Mouse (Mus musculus): Measurements from ENCODE around the gene Ovca2.

The Ovca2 gene

GRCm38 (mm10) chr11:75169405-75170080 is 9.1 kb downstream of the Ovca2 start, which contains the start of gene Hic1:
TSS of gene Hic1 (minus strand) at chr11:75169519.
- DNase-seq (ENCODE audit: low spot score): no peak

DNA sequence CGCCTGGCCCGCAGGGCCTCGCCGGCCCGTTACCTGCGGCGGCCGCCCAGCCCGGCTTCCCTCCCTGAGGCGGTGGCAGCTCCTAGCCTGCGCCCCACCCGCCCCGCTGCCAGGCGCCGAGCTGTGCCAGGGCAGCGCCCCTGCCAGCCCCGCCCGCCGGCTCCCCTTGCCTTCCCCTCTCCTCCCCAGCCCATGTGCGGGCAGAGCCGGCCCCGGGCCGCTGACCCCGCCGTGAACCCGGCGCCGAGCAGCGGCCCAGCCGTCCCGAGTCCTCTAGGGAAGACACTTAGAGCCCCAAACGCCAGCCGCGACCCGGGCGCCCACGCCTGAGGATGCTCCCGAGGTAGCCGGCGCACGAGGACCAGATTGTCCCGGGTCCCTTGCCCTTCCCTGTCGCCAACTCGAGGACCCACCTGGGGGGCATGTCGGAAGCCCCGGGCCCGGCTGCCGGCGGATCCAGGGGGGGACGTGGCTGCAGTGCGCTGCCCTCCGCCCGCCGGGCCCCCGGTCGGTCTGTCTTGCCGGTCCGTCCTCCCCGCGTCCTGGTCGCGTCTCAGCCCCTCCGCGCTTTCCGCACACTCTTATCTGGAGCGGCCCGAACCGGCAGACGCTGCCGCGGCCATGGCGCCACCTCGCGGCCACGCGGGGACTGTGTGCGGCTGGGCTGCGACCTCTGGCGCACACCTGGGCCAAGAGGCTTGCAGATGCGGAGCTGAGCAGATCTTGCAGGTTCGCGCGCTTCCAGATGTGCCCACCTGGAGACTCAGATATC is 9.9 kb downstream of the Ovca2 start:
- peak; percentile 65 for DNase-seq (ENCODE audit: low spot score)

- DNase-seq (ENCODE audit: low spot score): no peak
These were observed 10.7 kb downstream of the Ovca2 start for GRCm38 (mm10) chr11:75167643-75168589.

DNA sequence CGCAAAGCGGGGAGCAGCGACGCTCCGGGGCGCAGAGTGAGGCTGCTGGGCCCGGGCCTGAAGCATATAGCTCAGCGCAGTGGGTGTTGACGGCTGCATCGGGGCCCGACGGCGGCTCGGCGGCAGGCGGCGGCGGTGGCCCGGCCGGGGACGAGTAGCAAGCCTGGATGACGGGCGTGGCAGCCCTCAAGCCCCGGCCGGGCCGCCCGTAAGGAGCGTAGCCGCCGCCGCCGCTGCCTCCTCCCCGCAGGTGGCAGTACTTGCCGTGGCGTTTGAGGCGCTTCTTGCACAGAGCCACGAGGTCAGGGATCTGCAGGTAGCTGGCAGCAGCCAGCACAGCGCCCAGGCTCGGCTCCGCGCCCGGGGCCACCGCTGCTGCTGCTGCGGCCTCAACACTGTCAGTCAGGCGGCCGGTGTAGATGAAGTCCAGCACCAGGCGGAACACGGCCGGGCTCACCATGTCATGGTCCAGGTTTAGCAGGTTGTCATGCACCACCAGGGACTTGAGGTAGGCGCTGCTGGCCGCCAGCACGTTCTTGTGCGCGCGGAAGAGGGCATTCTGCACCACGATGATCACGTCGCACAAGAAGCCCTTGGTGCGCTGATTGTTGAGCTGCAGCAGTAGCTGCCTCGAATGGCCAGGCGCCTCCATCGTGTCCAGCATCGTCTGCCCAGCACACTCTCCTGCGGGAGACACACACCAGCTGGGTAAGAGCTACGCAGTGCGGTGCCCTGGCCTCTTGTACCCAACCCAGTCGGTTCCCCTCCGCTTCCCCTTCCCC is 11.6 kb downstream of the Ovca2 start:
- no peak for DNase-seq (ENCODE audit: low spot score)

DNA sequence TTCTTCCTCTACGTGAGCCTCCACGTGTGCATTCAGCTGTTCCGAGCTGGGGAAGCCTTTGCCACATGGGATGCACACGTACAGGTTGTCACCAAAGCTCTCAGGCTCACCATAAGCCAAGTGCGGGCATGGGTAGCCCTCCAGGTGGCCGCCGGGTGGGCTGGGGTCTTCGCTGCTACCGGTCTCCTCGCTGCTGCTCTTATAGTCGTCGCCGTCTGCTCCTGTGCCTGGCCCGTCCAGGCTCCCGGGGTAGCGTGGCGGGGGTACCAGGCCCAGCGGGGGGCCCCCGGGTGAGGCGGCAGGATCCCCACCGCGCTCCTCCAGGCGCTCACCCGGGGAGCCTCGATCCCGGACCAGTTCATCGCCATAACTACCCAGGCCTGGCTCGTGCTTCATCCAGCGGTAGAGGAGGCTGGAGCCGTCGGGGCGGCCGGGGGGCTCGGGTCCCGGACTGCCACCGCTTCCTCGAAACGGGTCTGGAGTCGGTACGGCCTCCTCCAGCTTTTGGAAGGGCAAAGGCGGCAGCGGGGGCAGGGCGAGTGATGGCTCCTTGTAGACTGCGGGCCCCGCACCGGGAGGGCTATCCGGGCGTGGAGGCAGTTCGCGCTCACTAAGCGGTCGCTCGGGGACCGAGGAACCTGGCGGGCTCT is 12.3 kb downstream of the Ovca2 start:
- no peak for DNase-seq (ENCODE audit: low spot score)

DNA sequence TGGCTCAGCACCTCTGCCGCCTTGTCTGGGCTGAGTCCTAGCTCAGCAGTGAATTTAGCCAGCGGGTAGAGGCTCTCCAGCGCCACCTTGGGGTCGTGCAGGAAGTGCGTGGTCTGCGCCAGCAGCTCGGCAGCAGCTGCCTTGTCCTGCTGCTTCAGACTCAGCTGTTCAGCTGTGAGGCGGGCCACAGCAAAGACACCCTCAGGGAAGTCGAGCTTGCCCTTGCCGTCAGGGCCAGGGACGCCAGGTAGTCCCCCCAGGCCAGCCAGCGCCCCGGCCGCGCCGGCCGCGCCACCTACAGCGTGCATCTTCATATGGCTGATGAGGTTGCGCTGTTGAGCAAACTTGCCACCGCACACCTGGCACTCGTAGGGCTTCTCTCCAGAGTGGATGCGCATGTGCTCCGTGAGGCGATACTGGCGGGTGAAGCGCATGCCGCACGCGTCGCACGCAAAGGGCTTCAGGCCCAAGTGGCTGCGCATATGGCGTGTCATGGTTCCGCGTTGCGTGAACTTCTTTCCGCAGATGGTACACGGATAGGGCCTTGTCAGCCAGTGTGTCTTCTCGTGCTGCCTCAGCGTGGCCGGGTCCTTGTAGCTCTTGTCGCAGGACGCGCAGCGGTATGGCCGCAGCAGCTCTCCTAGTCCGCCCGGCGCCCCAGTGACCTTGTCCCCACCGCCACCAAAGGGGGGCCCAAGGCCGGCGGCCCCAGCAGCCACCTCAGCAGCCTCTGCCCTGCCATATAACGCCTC is 13.0 kb downstream of the Ovca2 start:
- DNase-seq (ENCODE audit: low spot score): no peak

DNA sequence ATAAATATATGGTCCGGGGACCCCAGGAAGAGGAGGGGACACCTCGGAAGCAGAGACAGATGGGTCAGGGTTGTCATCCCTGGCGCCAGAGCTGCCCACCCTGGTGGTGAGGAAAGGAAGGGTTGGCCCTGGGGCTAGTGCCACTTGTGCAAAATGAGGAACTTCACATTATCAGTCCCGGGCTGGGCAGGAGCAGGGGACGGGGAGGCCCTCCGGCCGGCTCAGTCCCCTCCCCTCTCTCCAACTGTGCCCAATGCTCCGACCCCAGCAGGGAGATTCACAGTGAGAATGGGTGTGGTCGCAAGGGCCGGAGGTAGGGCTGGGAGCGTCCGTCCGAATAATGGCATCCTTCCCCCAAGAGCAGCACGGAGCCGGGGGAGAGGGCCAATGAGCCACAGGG is 13.9 kb downstream of the Ovca2 start:
- no peak for DNase-seq (ENCODE audit: low spot score)

- no peak for DNase-seq (ENCODE audit: low spot score)
These were observed 14.6 kb downstream of the Ovca2 start for GRCm38 (mm10) chr11:75164051-75164450.

DNA sequence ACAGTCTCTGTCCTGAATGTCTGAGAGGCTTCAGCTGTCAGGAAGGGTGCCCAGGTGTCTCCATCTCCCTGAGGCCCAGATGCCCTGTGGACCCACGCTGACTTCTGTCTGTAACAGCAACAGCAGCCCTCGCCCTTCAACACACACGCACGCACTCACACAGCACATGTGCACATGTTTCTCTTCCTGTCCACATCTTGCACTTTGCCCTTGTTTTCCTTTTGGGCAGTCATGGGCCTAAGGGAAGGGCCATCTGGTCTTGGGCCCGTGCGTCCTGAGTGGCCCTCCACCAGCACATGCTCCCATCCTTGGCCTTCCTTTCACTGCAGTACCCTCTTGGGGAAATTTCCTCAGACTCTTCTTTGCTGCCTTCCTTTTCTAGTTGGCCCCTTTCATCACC is 15.3 kb downstream of the Ovca2 start:
- no peak for DNase-seq (ENCODE audit: low spot score)

DNA sequence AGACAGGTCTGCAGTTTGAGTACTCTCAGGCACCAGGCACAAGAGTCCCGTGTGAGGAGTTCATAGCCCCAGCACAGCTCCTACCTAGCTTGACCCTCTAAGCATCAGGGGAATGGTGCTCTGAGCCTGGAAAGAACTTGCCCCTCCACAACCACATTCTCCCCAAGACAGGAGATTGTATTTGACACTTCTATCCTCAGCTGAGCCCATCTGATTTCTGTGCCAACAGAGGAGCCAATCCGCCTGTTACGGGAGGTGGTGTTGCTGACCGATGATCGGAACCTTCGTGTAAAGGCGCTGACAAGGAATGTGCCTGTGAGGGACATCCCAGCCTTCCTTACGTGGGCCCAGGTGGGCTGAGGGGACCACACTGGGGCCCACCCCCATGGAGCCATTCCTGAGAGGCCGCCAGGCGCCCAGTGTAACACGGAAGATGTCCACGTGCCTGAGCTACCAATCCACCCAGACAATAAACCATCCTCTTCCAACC is 16.0 kb downstream of the Ovca2 start:
- DNase-seq (ENCODE audit: low spot score): no peak

DNA sequence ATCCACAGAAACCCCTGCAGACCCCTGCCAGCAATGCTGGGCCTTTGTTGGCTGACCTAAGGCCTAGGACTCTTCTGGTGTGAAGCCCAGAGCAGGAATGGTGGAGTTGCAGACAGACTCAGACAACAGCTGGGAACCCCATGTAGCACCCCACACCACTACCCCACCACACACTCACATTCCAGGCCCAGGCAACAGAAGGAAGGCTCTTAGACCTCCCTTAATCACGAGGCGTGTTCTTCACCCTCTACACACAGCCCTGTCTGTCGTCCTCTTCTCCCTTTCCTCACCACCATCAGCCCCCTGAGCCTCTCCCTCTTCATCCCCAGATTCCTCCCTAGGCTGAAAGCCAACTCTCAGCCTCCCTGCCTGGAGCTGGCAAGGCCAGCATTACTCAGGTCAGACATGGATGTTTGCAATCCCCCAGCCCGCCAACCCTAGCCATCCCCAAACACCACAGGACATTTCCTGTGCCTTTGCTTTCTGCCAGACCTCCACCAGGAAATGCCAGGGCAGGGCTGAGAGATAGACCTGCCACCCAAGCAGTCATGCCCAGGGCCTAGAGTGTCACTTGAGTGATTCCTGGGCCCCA is 17.1 kb downstream of the Ovca2 start:
- DNase-seq (ENCODE audit: low spot score): no peak

DNA sequence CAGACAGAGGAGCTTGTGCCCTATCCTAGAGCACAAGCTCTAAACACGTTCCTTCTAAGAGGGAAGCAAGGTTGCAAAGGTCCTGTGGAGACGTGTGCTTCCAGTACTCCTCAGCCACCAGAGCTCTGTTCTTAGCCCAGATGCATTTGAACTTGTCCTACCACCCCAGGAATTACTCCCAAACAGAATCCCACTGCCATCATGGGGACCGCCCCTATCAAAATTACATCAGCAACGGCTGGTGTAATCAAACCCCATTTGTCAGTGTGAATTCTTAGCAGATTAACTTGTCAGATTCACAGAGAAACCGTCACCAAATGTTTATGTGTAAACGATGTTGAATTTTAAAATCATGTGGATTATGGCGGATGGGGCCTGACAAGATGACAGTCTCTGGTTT is 17.7 kb downstream of the Ovca2 start:
- no peak for DNase-seq (ENCODE audit: low spot score)

GRCm38 (mm10) chr11:75159564-75159963 is 19.1 kb downstream of the Ovca2 start:
- no peak for DNase-seq (ENCODE audit: low spot score)

GRCm38 (mm10) chr11:75158432-75158831 is 20.2 kb downstream of the Ovca2 start:
- DNase-seq (ENCODE audit: low spot score): no peak

DNA sequence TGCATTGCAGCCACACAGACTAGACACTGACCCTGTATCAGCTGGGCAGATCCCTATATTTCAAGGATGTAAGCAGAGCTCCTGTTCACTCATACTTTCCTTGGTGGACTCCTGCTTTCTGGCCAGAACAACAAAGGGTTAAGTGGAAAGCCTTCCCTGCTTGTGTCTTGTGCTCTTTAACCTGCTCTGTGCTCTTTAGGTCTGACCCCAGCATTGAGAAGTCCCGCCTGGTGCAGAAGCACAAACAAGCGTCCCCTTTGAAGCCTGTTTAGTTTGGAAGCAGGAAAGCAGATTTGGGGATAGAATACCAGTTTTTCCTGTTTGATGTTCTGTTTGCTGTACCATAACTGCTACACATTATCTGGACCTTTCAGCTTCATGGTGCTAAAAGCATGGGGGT is 20.7 kb downstream of the Ovca2 start:
- DNase-seq (ENCODE audit: low spot score): no peak

DNA sequence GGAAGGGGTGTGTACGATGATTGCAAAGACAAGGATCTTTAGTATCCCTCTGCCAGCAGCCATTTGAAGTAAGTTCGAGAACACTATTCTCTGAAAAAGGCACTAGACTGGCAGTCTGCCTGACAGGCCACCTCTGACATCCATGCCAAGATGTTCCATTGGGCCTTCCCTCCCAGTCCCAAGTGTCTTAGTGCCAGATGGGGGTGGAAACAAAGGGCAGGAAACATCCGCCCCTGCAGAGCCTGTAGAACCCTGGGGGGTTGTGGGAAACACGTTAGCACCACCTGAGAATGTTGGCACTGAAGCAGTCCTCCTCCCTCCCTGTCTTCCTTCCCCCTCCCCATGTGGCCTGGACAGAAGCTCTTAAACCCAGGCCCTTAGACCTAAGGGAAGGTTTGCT is 21.6 kb downstream of the Ovca2 start:
- no peak for DNase-seq (ENCODE audit: low spot score)

- DNase-seq (ENCODE audit: low spot score): no peak
These were observed 22.2 kb downstream of the Ovca2 start for GRCm38 (mm10) chr11:75156416-75156815.

DNA sequence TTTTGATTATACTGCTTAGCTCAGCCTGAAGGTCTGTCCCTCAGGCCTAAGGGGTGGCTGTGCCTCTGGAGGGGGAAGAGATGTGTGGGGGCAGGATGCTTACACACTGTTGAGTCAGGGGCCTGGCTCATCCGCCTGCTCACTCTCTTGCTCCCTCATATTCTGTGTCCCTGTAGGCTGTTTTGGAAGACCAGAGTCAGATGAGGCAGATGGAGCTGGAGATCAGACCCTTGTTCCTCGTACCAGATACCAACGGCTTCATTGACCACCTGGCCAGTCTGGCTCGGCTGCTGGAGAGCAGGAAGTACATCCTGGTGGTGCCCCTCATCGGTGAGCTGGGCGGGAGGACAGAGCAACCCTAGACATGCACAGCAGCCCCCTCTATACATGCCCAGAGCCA is 22.6 kb downstream of the Ovca2 start:
- DNase-seq (ENCODE audit: low spot score): no peak

- no peak for DNase-seq (ENCODE audit: low spot score)
These were observed 24.5 kb downstream of the Ovca2 start for GRCm38 (mm10) chr11:75154053-75154585.

Measured in ovary, adult 18-20 months (tissue).